Mouse (Mus musculus) liver, embryonic 14.5 days (tissue): ENCODE measurements at regions not wholly inside any gene's neighbourhood (a gene's known extent, or its start where the extent isn't known, plus 50 kb on each side); places are given as distances from the start of the nearest gene placed in this dataset.

Source experiments
- ATAC-seq: fragments of 200-750 bp; cut with Nextera tagmentation; 2 replicates; pipeline ENCODE4 v1.8.0; 2017; ENCODE audit warnings: moderate number of reproducible peaks, mild to moderate bottlenecking, moderate library complexity; ENCODE audit not compliant: insufficient read depth
- DNase-seq, 3 experiments: peaks; one replicate each; pipeline ENCODE4 v3.0.0-alpha.2; 2012 to 2013; ENCODE audit warnings: low read depth in 3 of 3, low spot score in 3 of 3
- H3K27ac ChIP-seq: fragments of 300-500 bp; sonication (generic); 2 replicates; pipeline ENCODE4 v1.5.1; 2014; ENCODE audit warnings: moderate library complexity, mild to moderate bottlenecking, control low read depth, inconsistent platforms
- H3K27me3 ChIP-seq: fragments of 300-500 bp; sonication (generic); 2 replicates; pipeline ENCODE4 v1.6.1; 2014; ENCODE audit warnings: mild to moderate bottlenecking, low read length, moderate library complexity; ENCODE audit not compliant: control insufficient read depth, insufficient read depth
- H3K36me3 ChIP-seq: fragments of 300-500 bp; sonication (generic); replicated peaks from 2 replicates; pipeline ENCODE4 v1.6.1; 2014; ENCODE audit warnings: low read depth; ENCODE audit not compliant: control insufficient read depth, insufficient read depth
- H3K4me1 ChIP-seq, 2 experiments: fragments of 200-500 bp in 1 of 2; fragments of 300-500 bp in 1 of 2; sonication (generic) in 1 of 2; replicated peaks; 2 replicates each; pipeline ENCODE4 v1.6.1; 2012 to 2014; ENCODE audit warnings: antibody characterized with exemption in 1 of 2, inconsistent platforms in 1 of 2, low read length in 1 of 2; ENCODE audit not compliant: control insufficient read depth in 2 of 2, insufficient read depth in 2 of 2
- H3K4me2 ChIP-seq: fragments of 300-500 bp; sonication (generic); 2 replicates; pipeline ENCODE4 v1.6.1; 2014; ENCODE audit warnings: low read depth, mild to moderate bottlenecking, control low read depth, moderate library complexity
- H3K4me3 ChIP-seq, 2 experiments: fragments of 200-500 bp in 1 of 2; fragments of 300-500 bp in 1 of 2; sonication (generic) in 1 of 2; 2 replicates each; pipeline ENCODE4 v1.5.1; 2012 to 2014; ENCODE audit warnings: low read depth in 2 of 2, low read length in 2 of 2, mild to moderate bottlenecking in 2 of 2, control low read depth in 1 of 2, inconsistent platforms in 1 of 2, moderate library complexity in 1 of 2; ENCODE audit not compliant: insufficient read depth in 1 of 2
- H3K9ac ChIP-seq: fragments of 300-500 bp; sonication (generic); replicated peaks from 2 replicates; pipeline ENCODE4 v1.6.1; 2014; ENCODE audit warnings: mild to moderate bottlenecking, control low read depth, moderate library complexity
- H3K9me3 ChIP-seq: fragments of 300-500 bp; sonication (generic); 2 replicates; pipeline ENCODE4 v1.6.1; 2016; ENCODE audit warnings: low read length, mixed read lengths; ENCODE audit not compliant: control insufficient read depth
- CTCF ChIP-seq: IDR thresholded peaks from 2 replicates; pipeline ENCODE4 v1.5.1; 2016; ENCODE audit warnings: antibody characterized with exemption, low read depth, control low read depth
- EP300 ChIP-seq: IDR thresholded peaks from 2 replicates; pipeline ENCODE4 v1.6.1; 2016; ENCODE audit warnings: antibody characterized with exemption, low read depth
- WGBS: fragments of 180-500 bp; shearing (Covaris S2); extraction: QIAGEN DNeasy Blood & Tissue Kit; methylation state at CpG from one replicate; pipeline ENCODE4 v1.1.7; 2014; ENCODE audit not compliant: insufficient replicate concordance; 5-methylcytosine and 5-hydroxymethylcytosine counted together

DNA sequence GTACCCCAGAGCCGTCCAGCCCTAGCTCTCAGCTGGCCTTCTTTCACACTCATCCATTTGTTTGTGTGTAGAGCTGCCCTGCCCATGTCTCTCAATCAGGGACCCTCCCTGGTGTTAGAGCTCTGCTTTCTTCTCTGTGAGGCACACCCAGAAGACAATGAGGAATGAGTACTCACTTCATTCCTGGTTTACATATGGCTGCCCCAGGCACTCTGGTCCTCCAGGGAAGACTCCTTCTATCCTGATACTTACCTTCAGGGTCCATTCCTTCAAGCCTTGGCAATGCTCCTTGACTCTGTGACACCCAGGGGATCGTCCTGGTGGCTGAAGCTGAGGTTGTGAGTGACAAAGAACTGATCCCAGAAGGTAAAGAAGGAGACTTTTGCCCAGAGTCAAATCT is 122.0 kb upstream of the 1700016C15Rik start:
- no peak for ATAC-seq
- no peak for DNase-seq
- Histone ChIP-seq H3K4me2 (no peak overlapping the region), H3K4me3 (no peak overlapping the region), H3K27ac (no peak overlapping the region), H3K9ac (no peak overlapping the region), H3K4me1 (0 out of 4 replicates have a peak, but pooled peaks cover 0 to 4% of the 10 kb centered on the region in 2 experiments), H3K9me3 (no peaks in the 10 kb centered on the region), H3K36me3 (no peaks in the 10 kb centered on the region), H3K27me3 (no peaks in the 10 kb centered on the region)
- 39% methylated on average over 2 of the region's 2 CpGs for WGBS
- no peak for TF ChIP-seq CTCF
- no peak for TF ChIP-seq EP300

DNA sequence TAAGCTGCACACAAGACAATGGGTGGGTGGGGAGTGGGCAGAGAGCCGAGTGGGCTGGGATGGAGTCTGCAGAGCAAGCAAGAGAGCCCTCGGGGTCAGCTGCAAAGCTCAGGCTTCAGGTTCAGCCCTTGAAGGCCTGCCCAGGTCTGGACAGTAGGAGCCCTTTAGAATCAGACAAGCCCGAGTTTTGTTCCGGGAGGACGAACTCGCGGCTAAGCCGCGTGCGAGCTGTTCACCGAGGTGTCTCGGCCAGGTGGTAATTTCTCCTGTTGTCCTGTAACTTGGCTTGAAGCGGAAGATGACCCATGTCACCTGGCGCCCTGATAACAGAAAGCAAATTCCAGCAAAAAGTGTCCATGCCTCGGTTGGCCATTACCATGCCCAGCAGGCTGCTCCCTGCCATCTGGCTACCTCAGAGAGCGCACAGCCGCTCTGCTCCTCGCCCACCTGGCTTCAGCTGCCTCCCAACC is 121.0 kb upstream of the 1700016C15Rik start:
- ATAC-seq (no peak), DNase-seq (no peak)
- no peak overlapping the region for H3K4me2 ChIP-seq
- H3K9ac ChIP-seq: no peak overlapping the region
- H3K4me3 ChIP-seq: no peak overlapping the region
- TF ChIP-seq EP300 (no peak), CTCF (no peak)
- no peaks in the 10 kb centered on the region for H3K36me3 ChIP-seq
- 79% methylated on average over 18 of the region's 18 CpGs for WGBS
- H3K9me3 ChIP-seq: no peaks in the 10 kb centered on the region
- no peak overlapping the region for H3K27ac ChIP-seq
- no peaks in the 10 kb centered on the region for H3K27me3 ChIP-seq
- H3K4me1 ChIP-seq: 0 out of 4 replicates have a peak, but pooled peaks cover 0 to 4% of the 10 kb centered on the region in 2 experiments

DNA sequence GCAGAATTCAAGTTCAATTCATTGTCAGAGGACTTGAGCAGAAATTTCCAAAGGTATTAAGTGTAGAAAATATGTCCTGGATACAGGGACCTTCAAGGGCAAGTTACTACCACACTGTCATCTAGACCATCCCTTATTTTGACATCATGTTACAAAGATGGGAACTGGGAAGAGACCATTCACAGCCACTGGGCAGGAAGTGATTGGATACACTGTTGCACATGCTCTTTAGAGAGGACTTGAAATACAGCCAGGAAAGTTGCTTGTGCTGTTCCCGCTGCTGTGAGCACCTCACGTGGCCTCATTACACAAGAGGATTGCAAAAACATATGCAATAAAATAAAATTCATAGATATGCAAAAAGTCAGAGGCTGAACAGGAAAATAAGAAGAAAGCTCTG is 120.4 kb upstream of the 1700016C15Rik start:
- ATAC-seq: no peak
- Histone ChIP-seq H3K36me3 (no peaks in the 10 kb centered on the region), H3K9me3 (no peaks in the 10 kb centered on the region), H3K4me3 (no peak overlapping the region), H3K4me1 (0 out of 4 replicates have a peak, but pooled peaks cover 0 to 4% of the 10 kb centered on the region in 2 experiments), H3K27me3 (no peaks in the 10 kb centered on the region), H3K9ac (no peak overlapping the region), H3K4me2 (no peak overlapping the region), H3K27ac (no peak overlapping the region)
- WGBS: 66% methylated on average over 2 of the region's 2 CpGs
- no peak for DNase-seq
- TF ChIP-seq EP300 (no peak), CTCF (no peak)

DNA sequence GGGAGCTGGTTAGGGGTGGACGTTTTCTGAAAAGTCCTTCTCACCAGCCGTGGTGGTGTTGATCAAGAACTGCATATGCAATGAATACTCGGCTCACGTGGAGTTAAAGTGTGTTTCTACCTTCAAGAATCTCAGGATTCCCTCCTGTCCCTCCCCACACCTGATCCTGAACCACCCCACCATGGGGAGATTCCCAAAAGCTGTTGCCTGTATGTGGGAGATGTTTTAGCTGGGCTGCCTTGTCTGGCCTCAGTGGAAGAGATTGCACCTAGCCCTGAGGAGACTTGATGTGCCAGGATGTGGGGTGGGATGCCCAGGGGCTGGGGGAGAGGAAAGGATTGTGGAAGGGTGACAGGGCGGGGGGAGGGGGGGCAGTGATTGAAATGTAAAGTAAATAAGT is 119.9 kb upstream of the 1700016C15Rik start:
- no peak for ATAC-seq
- Histone ChIP-seq H3K27me3 (no peaks in the 10 kb centered on the region), H3K9me3 (no peaks in the 10 kb centered on the region), H3K36me3 (no peaks in the 10 kb centered on the region), H3K4me1 (0 out of 4 replicates have a peak, but pooled peaks cover 0 to 5% of the 10 kb centered on the region in 2 experiments), H3K4me3 (no peak overlapping the region), H3K27ac (no peak overlapping the region), H3K4me2 (no peak overlapping the region), H3K9ac (no peak overlapping the region)
- DNase-seq: no peak
- no peak for TF ChIP-seq EP300
- TF ChIP-seq CTCF: no peak
- WGBS: 48% methylated on average over 5 of the region's 5 CpGs

DNA sequence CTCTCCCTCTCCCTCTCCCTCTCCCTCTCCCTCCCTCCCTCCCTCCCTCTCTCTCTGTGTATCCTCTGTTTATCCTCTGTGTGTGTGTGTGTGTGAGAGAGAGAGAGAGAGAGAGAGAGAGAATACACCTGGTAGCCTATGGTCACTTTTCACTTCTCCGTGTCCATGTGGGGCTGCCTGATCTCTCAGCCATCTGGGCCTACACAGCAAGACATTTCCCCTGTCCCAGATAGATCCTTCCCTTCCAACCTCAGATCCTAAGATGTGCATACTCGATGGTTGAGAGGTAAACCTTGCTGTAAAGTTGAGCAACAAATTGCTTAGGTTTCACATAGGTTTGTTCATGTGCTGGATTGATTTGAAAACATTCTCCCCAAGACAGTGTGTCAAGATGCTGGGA is 119.5 kb upstream of the 1700016C15Rik start:
- DNase-seq (no peak), ATAC-seq (no peak)
- Histone ChIP-seq H3K4me1 (0 out of 4 replicates have a peak, but pooled peaks cover 0 to 6% of the 10 kb centered on the region in 2 experiments), H3K4me3 (no peak overlapping the region), H3K36me3 (no peaks in the 10 kb centered on the region), H3K9me3 (no peaks in the 10 kb centered on the region), H3K27me3 (no peaks in the 10 kb centered on the region), H3K9ac (no peak overlapping the region), H3K4me2 (no peak overlapping the region), H3K27ac (no peak overlapping the region)
- WGBS: 46% methylated on average over 2 of the region's 2 CpGs
- TF ChIP-seq CTCF (no peak), EP300 (no peak)
